Mouse (Mus musculus) embryonic facial prominence, embryonic 13.5 days (tissue): ENCODE measurements around the gene Cetn3. TPM values are rescaled to one million over a fixed set of nuclear protein-coding genes. Genes with fewer than 3 reads are reported as not detected.

Experiments
- ATAC-seq: fragments of 200-750 bp; cut with Nextera tagmentation; 2 replicates; pipeline ENCODE4 v1.8.0; 2017; ENCODE audit warnings: low read depth; ENCODE audit not compliant: insufficient number of reproducible peaks, insufficient read depth, low FRiP score, low TSS enrichment
- H3K27ac ChIP-seq: fragments of 300-500 bp; sonication (generic); 2 replicates; pipeline ENCODE4 v1.5.1; 2015; ENCODE audit warnings: moderate library complexity, mild to moderate bottlenecking, inconsistent platforms
- H3K27me3 ChIP-seq: fragments of 300-500 bp; sonication (generic); 2 replicates; pipeline ENCODE4 v1.6.1; 2015; ENCODE audit warnings: mild to moderate bottlenecking, inconsistent platforms
- H3K36me3 ChIP-seq: fragments of 300-500 bp; sonication (generic); 2 replicates; pipeline ENCODE4 v1.6.1; 2015; ENCODE audit warnings: mild to moderate bottlenecking, inconsistent platforms
- H3K4me1 ChIP-seq: fragments of 300-500 bp; sonication (generic); 2 replicates; pipeline ENCODE4 v1.6.1; 2015; ENCODE audit warnings: inconsistent platforms
- H3K4me2 ChIP-seq: fragments of 300-500 bp; sonication (generic); 2 replicates; pipeline ENCODE4 v1.6.1; 2015; ENCODE audit warnings: moderate library complexity, mild to moderate bottlenecking, inconsistent platforms
- H3K4me3 ChIP-seq: fragments of 300-500 bp; sonication (generic); 2 replicates; pipeline ENCODE4 v1.5.1; 2015; ENCODE audit warnings: mild to moderate bottlenecking, inconsistent platforms
- H3K9ac ChIP-seq: fragments of 300-500 bp; sonication (generic); 2 replicates; pipeline ENCODE4 v1.6.1; 2015; ENCODE audit warnings: mild to moderate bottlenecking, inconsistent platforms
- H3K9me3 ChIP-seq: fragments of 300-500 bp; sonication (generic); 2 replicates; pipeline ENCODE4 v1.6.1; 2016; ENCODE audit warnings: inconsistent platforms
- WGBS: fragments of 180-500 bp; shearing (Covaris S2); methylation state at CpG from one replicate; pipeline ENCODE4 v1.1.7; 2015; ENCODE audit warnings: mixed read lengths; 5-methylcytosine and 5-hydroxymethylcytosine counted together
- polyA plus RNA-seq: library from polyadenylated mRNA; unstranded; fragments of >200 nt; fragmentation: Nextera tagmentation; extraction: Ambion mirVana; gene quantifications from 2 replicates; pipeline ENCODE4 v1.2.1, GENCODE M21; 2015

Cetn3 gene
- polyA plus RNA-seq, 1 experiment from 2014 or later = 260 TPM

DNA sequence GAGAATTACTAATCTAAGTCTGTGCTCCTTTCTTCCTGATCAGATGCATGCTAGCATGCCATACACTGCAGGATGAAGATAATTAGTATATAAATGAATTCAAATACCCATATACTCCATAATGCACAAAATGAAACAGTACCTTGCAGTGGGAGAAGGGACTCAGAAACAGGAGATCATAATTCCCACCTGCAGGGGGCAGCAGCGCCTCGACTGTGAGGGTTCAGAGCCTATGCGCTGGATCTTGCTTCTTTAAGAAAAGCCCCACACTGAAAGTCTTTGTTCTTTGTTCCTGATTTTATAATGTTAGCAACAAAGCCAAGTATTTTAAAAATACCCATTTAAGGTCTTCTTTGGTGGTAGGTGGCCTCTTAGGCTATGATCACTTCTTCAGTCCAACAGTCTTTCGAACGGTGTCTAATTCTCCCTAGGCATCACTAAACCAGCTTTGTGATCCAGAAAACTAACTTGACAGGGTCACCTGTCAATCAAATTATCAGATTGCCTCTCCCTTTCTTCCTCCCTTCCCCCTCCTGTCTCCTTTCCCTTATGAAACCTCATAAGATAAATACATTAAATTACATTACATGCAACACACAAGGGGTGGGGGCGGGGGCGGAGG lies 15.7 kb upstream of the Cetn3 start:
- H3K9ac ChIP-seq = no peak overlapping the region
- H3K4me3 ChIP-seq = no peak overlapping the region
- no peaks in the 10 kb centered on the region for H3K9me3 ChIP-seq
- H3K4me2 ChIP-seq = no peak overlapping the region
- H3K4me1 ChIP-seq = no peaks in the 10 kb centered on the region
- ATAC-seq = no peak
- no peak overlapping the region for H3K27ac ChIP-seq
- no peaks in the 10 kb centered on the region for H3K36me3 ChIP-seq
- H3K27me3 ChIP-seq = no peaks in the 10 kb centered on the region
- 78% methylated on average over 7 of the region's 7 CpGs for WGBS

DNA sequence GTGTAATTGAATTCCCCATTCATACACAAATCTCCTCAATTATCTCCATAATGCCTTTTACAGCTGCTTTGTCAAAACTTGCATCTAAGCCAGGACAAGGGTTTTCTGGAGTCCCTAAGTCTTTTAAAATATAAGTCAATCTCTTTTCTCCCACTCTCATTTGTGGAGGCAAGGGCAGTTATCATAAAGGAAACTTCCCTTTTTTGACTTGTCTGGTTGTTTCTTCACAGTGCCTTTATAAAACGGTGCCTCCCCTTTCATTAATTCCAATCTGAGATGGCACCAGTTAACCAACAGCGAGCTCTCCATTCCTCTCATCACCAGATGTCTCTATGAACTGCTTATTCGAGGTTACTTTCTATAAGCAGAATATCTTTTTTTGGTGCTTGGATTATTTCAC lies 6.7 kb upstream of the Cetn3 start:
- no peak overlapping the region for H3K9ac ChIP-seq
- H3K36me3 ChIP-seq = no peaks in the 10 kb centered on the region
- H3K27ac ChIP-seq = no peak overlapping the region
- H3K4me2 ChIP-seq = no peak overlapping the region
- no peaks in the 10 kb centered on the region for H3K9me3 ChIP-seq
- H3K4me3 ChIP-seq = no peak overlapping the region
- H3K27me3 ChIP-seq = no peaks in the 10 kb centered on the region
- ATAC-seq = no peak
- WGBS = 82% methylated on average over 3 of the region's 3 CpGs
- no peaks in the 10 kb centered on the region for H3K4me1 ChIP-seq

DNA sequence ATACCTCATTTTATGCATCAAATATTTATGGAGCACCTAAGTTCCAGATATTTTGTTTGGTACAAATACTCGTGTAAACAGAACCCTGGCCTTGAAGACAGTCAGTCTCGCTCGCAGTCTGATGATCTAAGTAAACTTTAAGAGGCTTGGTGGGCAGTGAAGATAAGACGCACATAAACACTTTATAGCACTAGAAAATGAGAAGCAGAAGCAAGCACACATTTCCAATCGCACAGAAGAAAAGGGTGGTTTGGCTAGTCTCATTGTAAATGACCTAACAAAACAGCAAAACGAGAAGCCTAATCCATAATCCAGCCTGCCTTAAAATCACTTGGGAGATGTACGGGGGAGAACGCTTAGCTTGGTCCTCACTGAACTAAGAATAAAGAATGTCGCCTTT lies 402 bp upstream of the Cetn3 start:
- Histone ChIP-seq H3K9ac (peak overlapping the region; percentile 86), H3K36me3 (peaks cover 5% of the 10 kb centered on the region; the same call in 1 of the 2 replicates), H3K9me3 (no peaks in the 10 kb centered on the region), H3K27ac (peak overlapping the region; percentile 99), H3K4me2 (peak overlapping the region; percentile 69), H3K4me1 (peaks cover 15% of the 10 kb centered on the region), H3K4me3 (peak overlapping the region; percentile 67), H3K27me3 (no peaks in the 10 kb centered on the region)
- 45% methylated on average over 9 of the region's 9 CpGs for WGBS
- no peak for ATAC-seq

DNA sequence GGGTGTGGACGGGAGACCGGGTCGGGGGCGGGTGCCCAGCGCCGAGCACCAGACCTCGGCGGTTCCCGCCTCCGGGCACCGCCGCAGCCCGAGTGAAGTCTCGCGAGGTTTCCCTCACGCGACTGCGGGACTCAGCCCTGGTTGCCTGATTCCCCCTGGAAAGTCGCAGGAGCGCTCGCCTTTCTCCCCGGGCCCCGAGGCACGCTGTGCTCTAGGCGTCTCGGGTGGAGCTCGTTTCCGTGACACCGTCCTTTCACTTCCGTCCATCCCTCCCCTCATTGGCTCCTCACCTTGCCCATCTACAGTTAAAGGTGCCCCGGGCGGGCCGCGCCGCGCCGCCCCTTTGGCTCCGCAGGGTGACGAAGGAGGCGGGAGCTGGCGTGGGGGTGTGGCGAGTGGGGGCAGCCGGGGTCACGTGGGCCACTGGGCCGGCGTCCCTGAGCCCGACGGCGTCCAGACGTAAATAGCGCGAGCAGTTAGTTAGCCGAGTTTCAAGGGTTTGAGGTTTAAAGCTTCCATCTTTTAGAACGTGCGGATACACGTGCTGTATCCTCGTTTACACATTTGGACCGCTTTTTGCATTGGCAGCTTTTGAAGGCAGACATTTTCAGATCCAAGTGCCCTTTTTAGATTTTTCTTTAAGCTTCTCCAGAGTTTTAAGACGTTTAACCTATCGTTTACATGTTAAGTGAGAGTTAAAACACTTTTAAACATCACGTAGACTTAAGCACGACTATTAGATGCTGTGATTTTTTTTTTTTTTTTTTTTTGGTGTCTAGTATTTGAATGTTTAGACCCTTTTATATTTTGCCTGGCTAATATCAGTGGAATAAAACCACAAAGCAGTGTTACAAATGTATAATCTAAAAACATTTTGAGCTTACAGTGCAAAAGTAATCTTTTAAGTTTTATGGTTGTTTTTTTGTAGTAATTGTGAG lies 797 bp downstream of the Cetn3 start:
- Histone ChIP-seq H3K4me2 (peak overlapping the region; percentile 57), H3K27ac (peak overlapping the region; percentile 99), H3K27me3 (no peaks in the 10 kb centered on the region), H3K4me1 (peaks cover 15% of the 10 kb centered on the region), H3K9ac (peak overlapping the region; percentile 86), H3K36me3 (peaks cover 14% of the 10 kb centered on the region), H3K4me3 (peak overlapping the region; percentile 67), H3K9me3 (no peaks in the 10 kb centered on the region)
- peak; percentile 99 for ATAC-seq
- WGBS = under 1% methylated on average over 62 of the region's 62 CpGs

DNA sequence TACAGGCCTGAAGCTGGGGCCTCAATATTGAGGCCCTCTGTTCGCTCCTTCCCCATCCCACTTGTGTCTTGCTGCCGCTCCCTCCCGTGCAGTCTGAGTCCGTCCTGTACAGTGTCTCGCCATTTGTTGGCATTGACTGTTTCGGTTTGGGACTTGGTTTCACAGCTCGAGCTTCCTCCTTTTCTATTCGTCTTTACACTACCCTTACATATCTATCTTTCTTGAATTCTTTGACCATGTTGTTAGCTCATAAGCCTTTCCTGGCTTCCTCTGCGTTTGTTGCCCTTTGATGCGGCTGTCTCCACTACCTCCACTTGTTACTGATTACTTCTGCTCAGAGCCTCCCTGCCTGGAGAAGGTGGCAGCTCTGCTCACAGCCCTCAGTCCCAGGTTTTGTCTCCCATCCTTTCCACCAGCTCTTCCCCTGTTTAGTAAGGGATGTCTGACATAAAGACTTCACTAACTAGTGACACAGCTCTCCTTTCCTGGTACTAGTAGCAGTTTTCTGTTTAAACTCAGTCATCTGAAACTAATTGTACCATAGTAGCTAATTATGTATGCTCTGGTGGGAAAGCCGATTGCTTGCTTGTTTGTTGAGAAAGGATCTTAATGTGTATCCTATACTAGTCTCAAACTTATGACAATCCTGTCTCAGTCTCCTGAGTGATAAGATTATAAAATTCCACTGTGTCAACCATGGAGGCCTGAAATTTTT lies 3.0 kb downstream of the Cetn3 start:
- H3K27me3 ChIP-seq = no peaks in the 10 kb centered on the region
- H3K9ac ChIP-seq = peak overlapping the region; percentile 1; the same call in 1 of the 2 replicates
- H3K4me1 ChIP-seq = peaks cover 15% of the 10 kb centered on the region
- 71% methylated on average over 11 of the region's 11 CpGs for WGBS
- H3K27ac ChIP-seq = no peak overlapping the region
- H3K4me3 ChIP-seq = no peak overlapping the region
- peaks cover 30% of the 10 kb centered on the region for H3K36me3 ChIP-seq
- no peak for ATAC-seq
- H3K9me3 ChIP-seq = no peaks in the 10 kb centered on the region
- H3K4me2 ChIP-seq = peak overlapping the region; percentile 17; the same call in 1 of the 2 replicates

DNA sequence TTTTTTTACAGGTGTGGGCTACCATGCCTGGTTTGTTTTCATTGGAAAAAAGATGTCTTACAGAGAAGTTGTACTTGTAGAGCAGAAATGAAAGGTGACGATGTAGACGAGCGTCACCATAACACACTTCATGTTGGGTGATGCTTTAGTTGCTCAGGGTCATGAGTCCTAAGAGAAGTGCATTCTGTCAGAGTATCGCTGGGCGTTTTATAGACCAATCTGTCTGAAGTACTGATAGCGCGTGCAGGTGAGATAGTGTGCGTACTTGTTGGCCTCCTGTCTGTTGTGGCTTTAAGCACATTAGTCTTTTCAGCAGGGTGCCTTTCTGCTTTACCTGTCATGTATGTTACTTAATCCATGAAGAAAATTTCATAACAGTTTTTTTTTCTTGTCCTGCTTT lies 7.3 kb downstream of the Cetn3 start:
- H3K4me2 ChIP-seq = no peak overlapping the region
- H3K4me3 ChIP-seq = no peak overlapping the region
- H3K27ac ChIP-seq = no peak overlapping the region
- no peak for ATAC-seq
- H3K4me1 ChIP-seq = peaks cover 8% of the 10 kb centered on the region
- H3K36me3 ChIP-seq = peaks cover 37% of the 10 kb centered on the region
- 96% methylated on average over 8 of the region's 8 CpGs for WGBS
- H3K9me3 ChIP-seq = no peaks in the 10 kb centered on the region
- H3K27me3 ChIP-seq = no peaks in the 10 kb centered on the region
- H3K9ac ChIP-seq = no peak overlapping the region

DNA sequence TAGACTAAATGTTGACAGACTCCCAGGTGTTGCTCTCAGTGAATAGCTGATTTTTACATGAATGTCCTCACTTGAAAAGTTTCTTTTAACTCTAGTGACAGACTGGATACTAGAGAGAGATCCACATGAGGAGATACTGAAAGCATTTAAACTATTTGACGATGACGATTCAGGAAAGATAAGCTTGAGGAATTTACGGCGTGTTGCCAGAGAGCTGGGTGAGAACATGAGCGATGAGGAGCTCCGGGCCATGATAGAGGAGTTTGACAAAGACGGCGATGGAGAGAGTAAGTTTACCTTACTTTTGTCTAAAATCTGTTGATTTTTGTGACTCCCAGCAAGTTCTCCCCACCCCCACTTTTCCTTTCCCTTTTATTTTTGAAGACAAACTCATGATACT lies 9.0 kb downstream of the Cetn3 start:
- Histone ChIP-seq H3K36me3 (peaks cover 39% of the 10 kb centered on the region), H3K27me3 (no peaks in the 10 kb centered on the region), H3K9ac (no peak overlapping the region), H3K4me1 (no peaks in the 10 kb centered on the region), H3K27ac (no peak overlapping the region), H3K4me3 (no peak overlapping the region), H3K9me3 (no peaks in the 10 kb centered on the region), H3K4me2 (no peak overlapping the region)
- no peak for ATAC-seq
- 84% methylated on average over 8 of the region's 8 CpGs for WGBS

DNA sequence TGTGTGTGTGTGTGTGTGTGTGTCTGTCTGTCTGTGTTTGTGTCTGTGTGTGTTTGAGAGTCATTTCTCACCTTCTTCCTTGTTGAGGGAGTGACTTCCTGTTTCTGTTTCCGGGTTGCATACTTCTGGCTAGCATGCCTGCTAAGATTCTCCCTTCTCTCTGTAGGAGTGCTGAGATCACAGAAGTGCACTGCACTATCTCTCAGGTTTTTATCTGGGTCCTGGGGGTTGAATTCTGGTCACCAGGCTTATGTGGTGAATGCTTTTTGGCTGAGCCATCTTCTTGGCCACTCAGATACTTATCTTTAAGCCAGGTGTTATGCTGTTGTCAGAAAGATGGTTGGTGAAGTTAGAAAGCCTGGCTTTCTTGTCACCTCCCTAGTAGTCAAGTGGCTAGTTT lies 11.0 kb downstream of the Cetn3 start:
- no peaks in the 10 kb centered on the region for H3K4me1 ChIP-seq
- H3K9me3 ChIP-seq = no peaks in the 10 kb centered on the region
- H3K36me3 ChIP-seq = peaks cover 28% of the 10 kb centered on the region
- no peak overlapping the region for H3K27ac ChIP-seq
- no peak overlapping the region for H3K4me3 ChIP-seq
- ATAC-seq = no peak
- 71% methylated on average over 1 of the region's 1 CpGs for WGBS
- H3K9ac ChIP-seq = no peak overlapping the region
- no peak overlapping the region for H3K4me2 ChIP-seq
- no peaks in the 10 kb centered on the region for H3K27me3 ChIP-seq

DNA sequence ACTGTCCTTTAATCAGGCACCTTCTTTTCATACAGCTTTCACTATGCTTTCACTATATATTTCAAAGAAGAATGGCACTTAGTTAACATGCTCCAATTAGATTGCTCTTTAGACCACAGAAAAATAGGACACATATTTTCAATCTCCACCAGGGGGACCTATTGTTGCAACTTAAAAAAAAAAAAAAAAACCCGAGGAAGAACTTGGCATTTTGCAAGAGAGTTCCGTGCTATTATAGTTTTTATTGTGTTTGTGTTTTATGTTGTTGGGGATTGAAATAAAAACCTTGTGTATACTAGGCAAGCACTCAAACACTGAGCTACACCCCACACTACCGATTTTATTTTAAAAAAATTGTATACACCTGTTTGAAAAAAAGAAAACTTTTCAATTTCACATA lies 18.2 kb downstream of the Cetn3 start:
- Histone ChIP-seq H3K27ac (no peak overlapping the region), H3K4me2 (no peak overlapping the region), H3K9ac (no peak overlapping the region), H3K36me3 (no peaks in the 10 kb centered on the region), H3K9me3 (no peaks in the 10 kb centered on the region), H3K4me1 (no peaks in the 10 kb centered on the region), H3K4me3 (no peak overlapping the region), H3K27me3 (no peaks in the 10 kb centered on the region)
- no peak for ATAC-seq
- 39% methylated on average over 3 of the region's 3 CpGs for WGBS

DNA sequence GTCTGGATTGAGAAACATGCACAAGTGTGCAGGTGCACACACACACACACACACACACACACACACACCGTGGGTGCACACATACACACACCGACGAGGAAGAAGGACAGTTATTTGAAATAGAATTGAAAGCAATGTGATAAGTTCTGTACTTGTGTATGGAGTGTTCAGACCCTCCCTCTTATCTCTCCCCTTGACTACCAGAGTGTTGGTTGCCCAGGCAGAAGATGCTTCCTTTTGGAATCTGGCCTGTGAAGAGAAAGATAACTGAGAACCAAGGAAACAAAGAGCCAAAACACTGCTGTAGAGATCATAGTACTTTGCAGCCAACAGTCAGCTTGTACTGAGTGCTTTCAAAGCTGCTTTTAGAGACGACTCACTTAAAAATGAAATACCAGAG lies 20.8 kb downstream of the Cetn3 start:
- H3K27ac ChIP-seq = no peak overlapping the region
- no peak overlapping the region for H3K9ac ChIP-seq
- H3K4me2 ChIP-seq = no peak overlapping the region
- no peaks in the 10 kb centered on the region for H3K27me3 ChIP-seq
- ATAC-seq = no peak
- H3K4me1 ChIP-seq = no peaks in the 10 kb centered on the region
- WGBS = 94% methylated on average over 4 of the region's 4 CpGs
- no peak overlapping the region for H3K4me3 ChIP-seq
- no peaks in the 10 kb centered on the region for H3K36me3 ChIP-seq
- no peaks in the 10 kb centered on the region for H3K9me3 ChIP-seq

DNA sequence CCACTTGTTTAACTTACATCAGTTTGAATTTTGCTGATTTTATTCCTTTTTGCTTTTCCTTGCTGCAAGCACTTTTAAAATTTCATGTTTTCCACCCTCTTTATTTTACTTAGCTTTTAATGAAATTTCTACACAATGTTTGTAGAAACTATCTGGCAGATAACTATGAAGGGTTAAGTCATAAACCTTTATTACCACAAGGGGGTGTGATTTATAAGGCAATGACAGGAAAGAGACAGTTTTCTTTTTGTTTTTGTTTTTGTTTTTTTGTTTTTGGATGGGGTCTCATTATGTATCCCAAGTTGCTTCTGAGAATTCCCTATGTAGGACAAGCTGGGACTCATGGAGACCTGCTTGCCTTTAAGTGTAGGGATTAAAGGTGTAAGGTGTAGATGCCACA lies 39.9 kb downstream of the Cetn3 start:
- no peaks in the 10 kb centered on the region for H3K36me3 ChIP-seq
- H3K27ac ChIP-seq = no peak overlapping the region
- H3K9ac ChIP-seq = no peak overlapping the region
- H3K4me1 ChIP-seq = no peaks in the 10 kb centered on the region
- no peak overlapping the region for H3K4me2 ChIP-seq
- H3K27me3 ChIP-seq = no peaks in the 10 kb centered on the region
- H3K4me3 ChIP-seq = no peak overlapping the region
- no peak for ATAC-seq
- H3K9me3 ChIP-seq = no peaks in the 10 kb centered on the region
